Mouse (Mus musculus): ENCODE measurements around the gene Gng10. TPM values are rescaled to one million over a fixed set of nuclear protein-coding genes. Genes with fewer than 3 reads are reported as not detected.

Gene Gng10
- polyA plus RNA-seq, 1 experiment, result 31.5 TPM

- 53% methylated on average over 11 of the region's 11 CpGs for WGBS
- TF ChIP-seq POLR2A (IDR thresholded peaks at IDR 0.05; ENCODE audit: low read depth, low read length) (no peak), CTCF (IDR thresholded peaks at IDR 0.05; ENCODE audit: extremely low read depth, insufficient read depth, insufficient read length, insufficient replicate concordance) (no peak)
- H3K36me3 ChIP-seq (ENCODE audit: control insufficient read depth, insufficient read depth, low read length), result peaks cover 10% of the 10 kb centered on the region
Observed at GRCm38 (mm10) chr4:59040397-59041287, 5.8 kb downstream of the Gng10 start.

GRCm38 (mm10) chr4:59043074-59043473, 8.2 kb downstream of the Gng10 start:
- Histone ChIP-seq H3K27me3 (ENCODE audit: control insufficient read depth, insufficient read depth, low read length) (no peaks in the 10 kb centered on the region), H3K4me3 (ENCODE audit: extremely low read depth, insufficient read depth, insufficient read length) (no peak overlapping the region), H3K4me1 (ENCODE audit: control insufficient read depth, insufficient read depth, insufficient read length) (peaks cover 7% of the 10 kb centered on the region), H3K27ac (ENCODE audit: insufficient read depth, low read length) (peak overlapping the region; percentile 35; the same call in 1 of the 2 replicates), H3K36me3 (ENCODE audit: control insufficient read depth, insufficient read depth, low read length) (peaks cover 10% of the 10 kb centered on the region)
- DNase-seq (ENCODE audit: low read depth in 1 of 2, low spot score in 2 of 2), result peak in 1 of 2 experiments; percentile 10
- WGBS, result 63% methylated on average over 5 of the region's 5 CpGs
- TF ChIP-seq CTCF (IDR thresholded peaks at IDR 0.05; ENCODE audit: extremely low read depth, insufficient read depth, insufficient read length, insufficient replicate concordance) (no peak), POLR2A (IDR thresholded peaks at IDR 0.05; ENCODE audit: low read depth, low read length) (no peak)

More at GRCm38 (mm10) chr4:59040397-59041287, 5.8 kb downstream of the Gng10 start:
- Histone ChIP-seq H3K4me1 (ENCODE audit: control insufficient read depth, insufficient read depth, insufficient read length) (peaks cover 7% of the 10 kb centered on the region), H3K27me3 (ENCODE audit: control insufficient read depth, insufficient read depth, low read length) (no peaks in the 10 kb centered on the region), H3K27ac (ENCODE audit: insufficient read depth, low read length) (no peak overlapping the region), H3K4me3 (ENCODE audit: extremely low read depth, insufficient read depth, insufficient read length) (no peak overlapping the region)
- no peak for DNase-seq (ENCODE audit: low read depth in 1 of 2, low spot score in 2 of 2)

GRCm38 (mm10) chr4:59043891-59044290, 9.0 kb downstream of the Gng10 start:
- TF ChIP-seq POLR2A (IDR thresholded peaks at IDR 0.05; ENCODE audit: low read depth, low read length) (no peak), CTCF (IDR thresholded peaks at IDR 0.05; ENCODE audit: extremely low read depth, insufficient read depth, insufficient read length, insufficient replicate concordance) (no peak)
- no peak for DNase-seq (ENCODE audit: low read depth in 1 of 2, low spot score in 2 of 2)
- no peak overlapping the region for H3K4me3 ChIP-seq (ENCODE audit: extremely low read depth, insufficient read depth, insufficient read length)
- no peaks in the 10 kb centered on the region for H3K27me3 ChIP-seq (ENCODE audit: control insufficient read depth, insufficient read depth, low read length)
- no peak overlapping the region for H3K27ac ChIP-seq (ENCODE audit: insufficient read depth, low read length)
- H3K4me1 ChIP-seq (ENCODE audit: control insufficient read depth, insufficient read depth, insufficient read length), result peaks cover 7% of the 10 kb centered on the region
- peaks cover 10% of the 10 kb centered on the region for H3K36me3 ChIP-seq (ENCODE audit: control insufficient read depth, insufficient read depth, low read length)
- WGBS, result 84% methylated on average over 6 of the region's 6 CpGs

- H3K36me3 ChIP-seq (ENCODE audit: control insufficient read depth, insufficient read depth, low read length), result 0 out of 2 replicates have a peak, but pooled peaks cover 2% of the 10 kb centered on the region
- H3K4me3 ChIP-seq (ENCODE audit: extremely low read depth, insufficient read depth, insufficient read length), result no peak overlapping the region
- no peaks in the 10 kb centered on the region for H3K27me3 ChIP-seq (ENCODE audit: control insufficient read depth, insufficient read depth, low read length)
- WGBS, result 86% methylated on average over 3 of the region's 3 CpGs
- DNase-seq (ENCODE audit: low read depth in 1 of 2, low spot score in 2 of 2), result no peak
- no peak overlapping the region for H3K27ac ChIP-seq (ENCODE audit: insufficient read depth, low read length)
- TF ChIP-seq POLR2A (IDR thresholded peaks at IDR 0.05; ENCODE audit: low read depth, low read length), result no peak
- no peak for TF ChIP-seq CTCF (IDR thresholded peaks at IDR 0.05; ENCODE audit: extremely low read depth, insufficient read depth, insufficient read length, insufficient replicate concordance)
- H3K4me1 ChIP-seq (ENCODE audit: control insufficient read depth, insufficient read depth, insufficient read length), result no peaks in the 10 kb centered on the region
Observed at GRCm38 (mm10) chr4:59047222-59047621, 12.3 kb downstream of the Gng10 start.

GRCm38 (mm10) chr4:59051081-59051480, 16.2 kb downstream of the Gng10 start:
- Histone ChIP-seq H3K36me3 (ENCODE audit: control insufficient read depth, insufficient read depth, low read length) (no peaks in the 10 kb centered on the region), H3K27me3 (ENCODE audit: control insufficient read depth, insufficient read depth, low read length) (no peaks in the 10 kb centered on the region), H3K4me1 (ENCODE audit: control insufficient read depth, insufficient read depth, insufficient read length) (no peaks in the 10 kb centered on the region), H3K27ac (ENCODE audit: insufficient read depth, low read length) (no peak overlapping the region), H3K4me3 (ENCODE audit: extremely low read depth, insufficient read depth, insufficient read length) (no peak overlapping the region)
- TF ChIP-seq CTCF (IDR thresholded peaks at IDR 0.05; ENCODE audit: extremely low read depth, insufficient read depth, insufficient read length, insufficient replicate concordance), result no peak
- no peak for TF ChIP-seq POLR2A (IDR thresholded peaks at IDR 0.05; ENCODE audit: low read depth, low read length)
- no peak for DNase-seq (ENCODE audit: low read depth in 1 of 2, low spot score in 2 of 2)
- 82% methylated on average over 1 of the region's 1 CpGs for WGBS

- Histone ChIP-seq H3K27me3 (ENCODE audit: control insufficient read depth, insufficient read depth, low read length) (no peaks in the 10 kb centered on the region), H3K27ac (ENCODE audit: insufficient read depth, low read length) (no peak overlapping the region), H3K4me3 (ENCODE audit: extremely low read depth, insufficient read depth, insufficient read length) (no peak overlapping the region), H3K4me1 (ENCODE audit: control insufficient read depth, insufficient read depth, insufficient read length) (no peaks in the 10 kb centered on the region), H3K36me3 (ENCODE audit: control insufficient read depth, insufficient read depth, low read length) (no peaks in the 10 kb centered on the region)
- 85% methylated on average over 3 of the region's 3 CpGs for WGBS
- no peak for DNase-seq (ENCODE audit: low read depth in 1 of 2, low spot score in 2 of 2)
- TF ChIP-seq POLR2A (IDR thresholded peaks at IDR 0.05; ENCODE audit: low read depth, low read length), result no peak
Observed at GRCm38 (mm10) chr4:59057929-59058328, 23.0 kb downstream of the Gng10 start.

- Histone ChIP-seq H3K4me1 (ENCODE audit: control insufficient read depth, insufficient read depth, insufficient read length) (no peaks in the 10 kb centered on the region), H3K4me3 (ENCODE audit: extremely low read depth, insufficient read depth, insufficient read length) (no peak overlapping the region), H3K27ac (ENCODE audit: insufficient read depth, low read length) (no peak overlapping the region), H3K36me3 (ENCODE audit: control insufficient read depth, insufficient read depth, low read length) (no peaks in the 10 kb centered on the region), H3K27me3 (ENCODE audit: control insufficient read depth, insufficient read depth, low read length) (no peaks in the 10 kb centered on the region)
- DNase-seq (ENCODE audit: low read depth in 1 of 2, low spot score in 2 of 2), result no peak
- TF ChIP-seq CTCF (IDR thresholded peaks at IDR 0.05; ENCODE audit: extremely low read depth, insufficient read depth, insufficient read length, insufficient replicate concordance) (no peak), POLR2A (IDR thresholded peaks at IDR 0.05; ENCODE audit: low read depth, low read length) (no peak)
- WGBS, result 93% methylated on average over 12 of the region's 12 CpGs
Observed at GRCm38 (mm10) chr4:59062526-59062925, 27.6 kb downstream of the Gng10 start.
